Mouse (Mus musculus) embryonic fibroblast, embryonic 13.5 days (primary cell): ENCODE measurements around the gene Dbp.

Experiments used
- CTCF ChIP-seq: IDR thresholded peaks from 2 replicates; pipeline ENCODE4 v1.5.1; 2011; ENCODE audit warnings: mild to moderate bottlenecking, control low read depth, low read length, moderate library complexity, borderline replicate concordance; ENCODE audit not compliant: insufficient read depth
- POLR2A ChIP-seq: IDR thresholded peaks from 2 replicates; pipeline ENCODE4 v1.6.1; 2011; ENCODE audit warnings: low read depth, mild to moderate bottlenecking, control low read depth, low read length, moderate library complexity

DNA sequence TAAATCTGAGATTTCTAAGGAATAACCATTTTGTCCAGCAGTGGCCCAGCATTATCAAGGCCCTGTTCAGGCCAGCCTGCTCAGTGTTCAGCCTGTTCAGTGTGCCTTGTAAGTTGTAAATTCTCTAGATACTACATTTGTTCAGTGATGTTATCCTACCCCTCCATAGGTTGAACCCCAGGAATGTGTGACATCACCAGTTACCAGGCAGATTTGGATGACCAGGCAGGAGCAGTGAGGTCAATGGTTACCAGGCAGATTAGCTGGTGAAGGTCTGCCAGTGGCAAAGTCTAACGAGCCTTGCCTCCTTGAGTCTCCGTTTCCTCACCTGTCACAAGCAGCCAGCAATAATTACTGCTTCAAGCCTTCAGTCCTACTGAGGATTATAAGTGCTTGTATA lies 39.5 kb downstream of the Dbp start:
- no peak for TF ChIP-seq CTCF
- no peak for TF ChIP-seq POLR2A
